Mouse (Mus musculus) liver, adult 2 months (tissue): ENCODE measurements around the gene Dync2li1. TPM values are rescaled to one million over a fixed set of nuclear protein-coding genes. Genes with fewer than 3 reads are reported as not detected.

Experiments
- DNase-seq: peaks from one replicate; pipeline ENCODE4 v3.0.0-alpha.2; 2011; ENCODE audit warnings: low read depth, low spot score; ENCODE audit errors: extremely low read depth
- H3K27ac ChIP-seq: fragments of 200-500 bp; replicated peaks from 2 replicates; pipeline ENCODE4 v1.5.1; 2012; ENCODE audit warnings: low read depth, mild to moderate bottlenecking, control low read depth, inconsistent platforms, low read length; ENCODE audit not compliant: insufficient read depth
- H3K27me3 ChIP-seq: fragments of 200-500 bp; 2 replicates; pipeline ENCODE4 v1.6.1; 2012; ENCODE audit warnings: mild to moderate bottlenecking, moderate library complexity, low read length, inconsistent platforms; ENCODE audit not compliant: control insufficient read depth, insufficient read depth
- H3K36me3 ChIP-seq: fragments of 200-500 bp; 2 replicates; pipeline ENCODE4 v1.6.1; 2012; ENCODE audit warnings: low read length, inconsistent platforms; ENCODE audit not compliant: control insufficient read depth, insufficient read depth
- H3K4me1 ChIP-seq: fragments of 200-500 bp; 2 replicates; pipeline ENCODE4 v1.6.1; 2011; ENCODE audit warnings: low read length; ENCODE audit not compliant: control insufficient read depth, insufficient read depth
- H3K4me3 ChIP-seq: fragments of 200-500 bp; 2 replicates; pipeline ENCODE4 v1.5.1; 2011; ENCODE audit warnings: low read depth, mild to moderate bottlenecking, control low read depth, low read length, moderate library complexity; ENCODE audit not compliant: insufficient read depth
- H3K79me2 ChIP-seq: fragments of 200-500 bp; 2 replicates; pipeline ENCODE4 v1.6.1; 2012; ENCODE audit warnings: inconsistent platforms, mild to moderate bottlenecking, low read length, moderate library complexity; ENCODE audit not compliant: control insufficient read depth, insufficient read depth
- H3K9ac ChIP-seq: fragments of 200-500 bp; 2 replicates; pipeline ENCODE4 v1.6.1; 2012; ENCODE audit warnings: low read depth, mild to moderate bottlenecking, control low read depth, inconsistent platforms, low read length
- CTCF ChIP-seq: fragments of 200-500 bp; IDR thresholded peaks from 2 replicates; pipeline ENCODE4 v1.5.1; 2011; ENCODE audit warnings: low read depth, low read length, control low read depth
- POLR2A ChIP-seq: fragments of 200-500 bp; IDR thresholded peaks from 2 replicates; pipeline ENCODE4 v1.6.1; 2011; ENCODE audit warnings: low read length, control low read depth; ENCODE audit not compliant: insufficient read depth; ENCODE audit errors: extremely low read depth
- WGBS: fragments of 180-500 bp; shearing (Covaris S2); methylation state at CpG from one replicate; pipeline ENCODE4 v1.1.7; 2018; 5-methylcytosine and 5-hydroxymethylcytosine counted together
- polyA plus RNA-seq: library from polyadenylated mRNA; depleted of rRNA; stranded (reverse); fragments of >200 nt; gene quantifications from 2 replicates; pipeline ENCODE4 v1.2.3, GENCODE M21; 2012
- total RNA-seq: library from RNA; depleted of rRNA; stranded (reverse); fragments of >200 nt; gene quantifications from 2 replicates; pipeline ENCODE4 v1.2.3, GENCODE M21; 2014

The Dync2li1 gene
- total and polyA plus RNA-seq, 2 experiments = 0.10 to 0.74 TPM

- WGBS = 82% methylated on average over 8 of the region's 8 CpGs
- H3K27me3 ChIP-seq = 0 out of 2 replicates have a peak, but pooled peaks cover 3% of the 10 kb centered on the region
- no peaks in the 10 kb centered on the region for H3K4me1 ChIP-seq
- no peak overlapping the region for H3K4me3 ChIP-seq
- H3K79me2 ChIP-seq = no peaks in the 10 kb centered on the region
- no peak for DNase-seq
- H3K9ac ChIP-seq = no peak overlapping the region
- no peak for TF ChIP-seq POLR2A
- no peak for TF ChIP-seq CTCF
- H3K36me3 ChIP-seq = no peaks in the 10 kb centered on the region
- H3K27ac ChIP-seq = no peak overlapping the region
Observed at GRCm38 (mm10) chr17:84581740-84582414, 44.4 kb upstream of the Dync2li1 start.

DNA sequence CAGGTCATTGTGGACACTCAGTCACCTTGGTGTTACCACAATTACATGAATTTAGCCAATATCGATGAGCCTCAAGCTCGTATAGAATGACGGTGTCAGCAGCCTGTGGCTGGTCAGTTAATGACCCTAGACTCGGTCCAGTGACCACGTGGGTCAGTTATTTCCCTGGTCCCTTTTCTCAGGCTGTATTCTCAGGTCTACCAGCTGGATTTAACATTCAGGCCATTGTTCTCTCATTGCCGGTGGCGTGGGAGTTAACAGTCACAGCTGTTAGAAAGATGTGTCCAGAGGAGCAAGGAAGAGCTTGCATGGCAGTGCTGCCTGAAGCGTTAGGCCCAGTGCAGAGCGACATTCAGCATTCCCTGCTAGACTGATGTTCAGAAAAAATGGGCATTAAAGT is 42.2 kb upstream of the Dync2li1 start:
- H3K27ac ChIP-seq = no peak overlapping the region
- no peak overlapping the region for H3K4me3 ChIP-seq
- DNase-seq = no peak
- H3K36me3 ChIP-seq = no peaks in the 10 kb centered on the region
- H3K4me1 ChIP-seq = no peaks in the 10 kb centered on the region
- no peak overlapping the region for H3K9ac ChIP-seq
- H3K27me3 ChIP-seq = no peaks in the 10 kb centered on the region
- WGBS = 93% methylated on average over 9 of the region's 9 CpGs
- TF ChIP-seq POLR2A = no peak
- TF ChIP-seq CTCF = no peak
- H3K79me2 ChIP-seq = no peaks in the 10 kb centered on the region

DNA sequence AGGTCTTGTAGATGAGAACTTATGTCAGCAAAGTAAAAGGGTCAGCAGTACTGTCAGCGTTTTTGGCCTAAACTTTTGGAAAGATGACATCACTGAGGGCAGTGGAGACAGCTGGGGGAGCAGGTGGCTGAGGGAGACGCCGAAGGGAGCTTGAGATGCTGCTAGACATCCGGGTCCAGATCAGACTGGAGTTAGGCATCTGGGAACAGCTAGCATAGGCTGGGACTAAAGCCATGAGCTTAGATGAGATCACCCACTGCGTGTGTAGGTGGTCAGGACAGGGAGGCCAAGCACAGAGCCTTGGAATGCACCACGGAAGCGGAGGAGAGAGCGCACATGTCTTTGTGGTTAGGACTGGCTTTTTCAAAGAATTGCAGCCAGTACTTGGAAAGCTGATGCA is 41.2 kb upstream of the Dync2li1 start:
- DNase-seq = no peak

GRCm38 (mm10) chr17:84590065-84590464 is 36.2 kb upstream of the Dync2li1 start:
- WGBS = 95% methylated on average over 7 of the region's 7 CpGs
- Histone ChIP-seq H3K4me3 (no peak overlapping the region), H3K9ac (no peak overlapping the region), H3K36me3 (no peaks in the 10 kb centered on the region), H3K27ac (no peak overlapping the region), H3K79me2 (no peaks in the 10 kb centered on the region), H3K4me1 (no peaks in the 10 kb centered on the region), H3K27me3 (no peaks in the 10 kb centered on the region)
- DNase-seq = no peak
- TF ChIP-seq POLR2A (no peak), CTCF (no peak)

More for the DNA sequence above, 41.2 kb upstream of the Dync2li1 start:
- Histone ChIP-seq H3K27me3 (no peaks in the 10 kb centered on the region), H3K36me3 (no peaks in the 10 kb centered on the region), H3K27ac (no peak overlapping the region), H3K4me3 (no peak overlapping the region), H3K9ac (no peak overlapping the region), H3K4me1 (no peaks in the 10 kb centered on the region), H3K79me2 (no peaks in the 10 kb centered on the region)
- TF ChIP-seq POLR2A = no peak
- TF ChIP-seq CTCF = no peak
- WGBS = 82% methylated on average over 8 of the region's 8 CpGs

DNA sequence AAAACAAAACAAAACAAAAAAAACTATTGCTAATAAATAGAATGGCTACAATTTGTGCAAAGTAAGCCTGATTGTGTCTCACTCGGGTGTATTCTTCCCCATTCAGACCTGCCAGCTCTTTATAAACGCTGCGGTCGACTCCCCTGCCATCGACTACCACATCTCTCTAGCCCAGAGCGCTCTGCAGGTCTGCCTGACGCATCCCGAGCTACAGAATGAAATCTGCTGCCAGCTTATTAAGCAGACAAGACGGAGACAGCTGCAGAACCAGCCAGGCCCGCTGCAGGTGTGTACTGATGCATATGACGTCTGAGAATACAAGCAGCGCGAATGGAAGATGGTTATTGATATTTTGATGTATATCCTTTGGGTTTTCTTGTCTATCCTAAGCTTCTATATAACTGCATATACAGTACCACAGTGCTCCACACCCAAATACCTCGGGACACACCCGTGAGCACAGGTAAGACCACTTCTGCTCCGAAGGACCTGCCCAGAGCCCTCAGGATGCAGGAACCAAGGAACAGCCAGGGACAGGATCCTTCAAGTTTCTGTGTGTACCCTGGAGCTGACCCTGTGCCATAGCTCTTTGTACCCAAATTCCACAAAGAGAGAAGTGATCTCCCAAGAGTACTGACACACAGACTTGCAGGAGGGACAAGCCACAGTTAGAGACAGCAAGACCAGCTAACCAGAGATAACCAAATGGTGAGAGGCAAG is 34.7 kb upstream of the Dync2li1 start:
- 91% methylated on average over 16 of the region's 16 CpGs for WGBS
- no peak for DNase-seq

DNA sequence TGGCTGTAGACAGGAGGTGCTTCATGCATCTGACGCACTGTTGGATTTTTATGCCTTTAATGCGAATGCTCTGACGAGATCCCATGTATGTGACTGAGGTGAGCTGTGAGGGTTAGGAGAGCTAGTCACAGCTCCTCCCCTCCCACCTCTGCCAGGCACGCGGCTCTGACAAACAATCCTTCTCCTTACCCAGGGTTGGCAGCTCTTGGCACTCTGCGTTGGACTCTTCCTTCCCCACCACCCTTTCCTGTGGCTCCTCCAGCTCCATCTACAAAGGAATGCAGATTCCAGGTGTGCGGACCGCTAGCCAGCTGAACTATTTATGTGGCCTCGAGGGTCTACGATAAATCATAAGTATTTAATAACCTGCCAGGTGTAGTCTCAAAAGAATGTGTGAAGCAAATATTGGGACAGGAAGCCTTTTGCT is 30.3 kb upstream of the Dync2li1 start:
- Histone ChIP-seq H3K27ac (no peak overlapping the region), H3K79me2 (no peaks in the 10 kb centered on the region), H3K9ac (no peak overlapping the region), H3K4me3 (no peak overlapping the region), H3K27me3 (no peaks in the 10 kb centered on the region), H3K36me3 (no peaks in the 10 kb centered on the region), H3K4me1 (no peaks in the 10 kb centered on the region; the same call in 1 of the 2 replicates)
- DNase-seq = no peak
- 52% methylated on average over 10 of the region's 10 CpGs for WGBS
- TF ChIP-seq CTCF (no peak), POLR2A (no peak)

More for the DNA sequence above, 34.7 kb upstream of the Dync2li1 start:
- Histone ChIP-seq H3K4me3 (no peak overlapping the region), H3K27me3 (no peaks in the 10 kb centered on the region), H3K36me3 (no peaks in the 10 kb centered on the region), H3K9ac (no peak overlapping the region), H3K4me1 (no peaks in the 10 kb centered on the region; the same call in 1 of the 2 replicates), H3K27ac (no peak overlapping the region), H3K79me2 (no peaks in the 10 kb centered on the region)
- TF ChIP-seq CTCF (no peak), POLR2A (no peak)
